In genomic region chr6:94915842-94916620, GRCm38 (mm10) we compare ENCODE assay signal across 10 mouse cellular contexts.
A peak's percentile ranks its signal among the peaks of the same experiment; 100 is the strongest.
DNase-seq lines count a peak whose midpoint lies in the region; ATAC-seq and TF ChIP-seq lines count a peak whose summit lies in the region.
"Had no signal": no experiment of that assay in that cellular context is flagged by ENCODE, and none has a peak within 500 bp of the region (broad histone marks: within the 10 kb centered on the region; RNA-seq: fewer than 3 reads in every experiment).

No protein-coding gene starts in this region.

- no peaks in the 10 kb centered on the region for H3K27me3 ChIP-seq in ES-Bruce4 (ENCODE audit: control insufficient read depth, insufficient read depth, low read length, poor library complexity, severe bottlenecking)
- no peaks in the 10 kb centered on the region for H3K27me3 ChIP-seq in heart, embryonic 12.5 days (replicated peaks)
- H3K27me3 ChIP-seq in lung, embryonic 16.5 days (ENCODE audit: control insufficient read depth, insufficient read depth, low read depth, low read length), result no peaks in the 10 kb centered on the region; the same call in 1 of the 2 replicates
- H3K27me3 ChIP-seq: embryonic facial prominence, embryonic 13.5 days; lung, embryonic 15.5 days had no signal

- DNase-seq in adrenal gland, postnatal 14 days, result peak; percentile 12
- no peak for DNase-seq in adrenal gland, adult 8-10 months
- no peak for DNase-seq in natural killer cell, adult 2 months (ENCODE audit: low spot score in 2 of 2)
- no peak for DNase-seq in layer of hippocampus, postnatal 25 days (ENCODE audit: extremely low spot score in 1 of 2, low spot score in 1 of 2)
- DNase-seq in retina, embryonic 14.5 days (ENCODE audit: low spot score), result no peak

- TF ChIP-seq POLR2A in ES-Bruce4 (IDR thresholded peaks at IDR 0.05; ENCODE audit: insufficient read depth, low read length), result no peak

- H3K27ac ChIP-seq in ES-Bruce4 (ENCODE audit: insufficient read depth, low read length), result peak overlapping the region; percentile 36; the same call in 1 of the 2 replicates
- H3K27ac ChIP-seq in heart, embryonic 12.5 days (ENCODE audit: poor library complexity, severe bottlenecking), result peak overlapping the region; percentile 71
- no peak overlapping the region for H3K27ac ChIP-seq in lung, embryonic 16.5 days (ENCODE audit: low read length)
- H3K27ac ChIP-seq: embryonic facial prominence, embryonic 13.5 days; lung, embryonic 15.5 days had no signal

- no peaks in the 10 kb centered on the region for H3K4me1 ChIP-seq in ES-Bruce4 (ENCODE audit: control insufficient read depth, insufficient read depth, low read length)
- H3K4me1 ChIP-seq in heart, embryonic 12.5 days (replicated peaks), result peaks cover 19% of the 10 kb centered on the region
- H3K4me1 ChIP-seq in lung, embryonic 16.5 days (replicated peaks; ENCODE audit: control insufficient read depth, insufficient read depth, low read length), result peaks cover 2% of the 10 kb centered on the region

- no peak for TF ChIP-seq CTCF in ES-Bruce4 (IDR thresholded peaks at IDR 0.05; ENCODE audit: low read depth, low read length)

- H3K36me3 ChIP-seq in ES-Bruce4 (ENCODE audit: control insufficient read depth, insufficient read depth, low read length, poor library complexity, severe bottlenecking), result no peaks in the 10 kb centered on the region
- H3K36me3 ChIP-seq in heart, embryonic 12.5 days, result no peaks in the 10 kb centered on the region
- no peaks in the 10 kb centered on the region for H3K36me3 ChIP-seq in lung, embryonic 16.5 days (ENCODE audit: control insufficient read depth, insufficient read depth, low read length)
- H3K36me3 ChIP-seq: embryonic facial prominence, embryonic 13.5 days; lung, embryonic 15.5 days had no signal

- no peak for TF ChIP-seq EP300 in ES-Bruce4 (IDR thresholded peaks at IDR 0.05; ENCODE audit: insufficient read depth, low read depth, low read length)

- no peak overlapping the region for H3K4me2 ChIP-seq in heart, embryonic 12.5 days
- no peak overlapping the region for H3K4me2 ChIP-seq in lung, embryonic 16.5 days (ENCODE audit: low read depth, low read length)
- H3K4me2 ChIP-seq: embryonic facial prominence, embryonic 13.5 days; lung, embryonic 15.5 days had no signal

- H3K9ac ChIP-seq in ES-Bruce4 (ENCODE audit: low read depth, poor library complexity, severe bottlenecking), result no peak overlapping the region
- no peak overlapping the region for H3K9ac ChIP-seq in heart, embryonic 12.5 days
- no peak overlapping the region for H3K9ac ChIP-seq in lung, embryonic 16.5 days (ENCODE audit: low read length)
- H3K9ac ChIP-seq: embryonic facial prominence, embryonic 13.5 days; lung, embryonic 15.5 days had no signal

- H3K9me3 ChIP-seq in ES-Bruce4 (replicated peaks; ENCODE audit: control insufficient read depth, insufficient read depth, low read length, poor library complexity, severe bottlenecking), result no peaks in the 10 kb centered on the region
- no peaks in the 10 kb centered on the region for H3K9me3 ChIP-seq in heart, embryonic 12.5 days (replicated peaks)
- no peaks in the 10 kb centered on the region for H3K9me3 ChIP-seq in lung, embryonic 16.5 days (ENCODE audit: control insufficient read depth, low read length)
- H3K9me3 ChIP-seq: embryonic facial prominence, embryonic 13.5 days; lung, embryonic 15.5 days had no signal

- no peak overlapping the region for H3K4me3 ChIP-seq in ES-Bruce4 (ENCODE audit: low read depth, low read length)
- no peak overlapping the region for H3K4me3 ChIP-seq in heart, embryonic 12.5 days
- no peak overlapping the region for H3K4me3 ChIP-seq in lung, embryonic 16.5 days (ENCODE audit: low read length)
- H3K4me3 ChIP-seq: embryonic facial prominence, embryonic 13.5 days; lung, embryonic 15.5 days had no signal

- 45% methylated on average over 8 of the region's 8 CpGs for WGBS in heart, embryonic 12.5 days
- 39% methylated on average over 8 of the region's 8 CpGs for WGBS in lung, embryonic 16.5 days

- ATAC-seq in heart, embryonic 12.5 days (ENCODE audit: insufficient number of reproducible peaks, low FRiP score), result peak; percentile 80
- ATAC-seq in lung, embryonic 16.5 days (ENCODE audit: low read depth), result peak; percentile 64
